Mouse (Mus musculus) bone marrow macrophage, adult 2 months (primary cell): ENCODE data around the gene Ticrr.

Experiments used
- CTCF ChIP-seq: IDR thresholded peaks from 2 replicates; pipeline ENCODE4 v1.5.1; 2012; ENCODE audit warnings: low read depth, mild to moderate bottlenecking, low read length, moderate library complexity
- POLR2A ChIP-seq: IDR thresholded peaks from 2 replicates; pipeline ENCODE4 v1.6.1; 2012; ENCODE audit warnings: mild to moderate bottlenecking, low read depth, low read length, borderline replicate concordance

- TF ChIP-seq CTCF, result no peak
- TF ChIP-seq POLR2A, result no peak
Observed at GRCm38 (mm10) chr7:79623086-79623485, 36.9 kb upstream of the Ticrr start.
